Mouse (Mus musculus) liver, postnatal 0 days (tissue): Measurements from ENCODE around the gene Spaar.

ENCODE experiments used
- CTCF ChIP-seq: sonication (generic); IDR thresholded peaks from 2 replicates; pipeline ENCODE4 v1.5.1; 2016; ENCODE audit warnings: antibody characterized with exemption, low read depth
- EP300 ChIP-seq: IDR thresholded peaks from 2 replicates; pipeline ENCODE4 v1.6.1; 2016; ENCODE audit warnings: antibody characterized with exemption, low read depth, mild to moderate bottlenecking

DNA sequence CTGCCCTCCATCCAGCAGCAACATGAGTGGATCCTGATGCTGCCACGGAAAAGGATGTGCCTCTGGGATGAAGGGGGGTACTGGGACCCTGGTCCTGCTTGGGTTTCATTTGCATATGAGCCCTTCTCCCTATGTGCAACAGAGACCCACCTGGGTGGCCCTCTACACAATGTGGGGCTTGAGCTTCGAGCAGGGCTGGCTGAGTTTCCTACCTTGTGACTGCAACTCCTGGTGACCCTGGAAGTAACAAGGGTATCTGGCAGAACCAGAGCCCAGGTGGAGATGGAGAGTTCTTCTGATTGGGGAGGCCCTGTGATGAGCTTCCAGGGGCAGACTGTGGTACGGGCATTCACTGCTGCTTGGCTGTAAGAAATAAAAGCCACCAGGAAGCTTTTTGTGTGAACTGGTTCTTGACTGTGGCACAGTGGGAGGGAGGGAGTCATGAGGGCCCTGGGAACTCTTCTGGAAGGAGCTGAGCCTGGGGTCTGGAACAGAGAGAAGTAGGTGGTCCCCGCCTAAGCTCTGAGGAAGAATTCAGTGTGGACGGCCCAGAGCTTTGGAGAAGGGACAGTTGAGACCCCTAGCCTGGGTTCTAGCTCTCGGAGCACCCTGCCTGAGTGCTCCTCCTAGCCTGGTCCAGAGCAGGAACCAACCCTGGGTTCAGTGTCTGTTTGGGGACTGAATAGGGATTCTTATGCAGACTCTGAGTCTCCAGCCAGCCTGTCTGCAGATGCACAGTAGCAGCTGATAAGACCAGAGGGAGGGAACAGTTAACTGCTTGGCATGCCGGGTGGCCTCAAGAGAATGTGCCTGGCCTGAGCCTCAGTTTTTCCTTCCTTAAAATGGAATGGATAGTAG is 1.9 kb upstream of the Spaar start:
- TF ChIP-seq CTCF: no peak
- no peak for TF ChIP-seq EP300
